Mouse (Mus musculus) lung, adult 10 weeks (tissue): Measurements from ENCODE around the gene Gm8237. TPM values are rescaled to one million over a fixed set of nuclear protein-coding genes. Genes with fewer than 3 reads are reported as not detected.

Source experiments
- polyA plus RNA-seq: library from polyadenylated mRNA; stranded (reverse); fragments of 350-450 nt; fragmentation: Illumina TruSeq; extraction: RNeasy Lipid Tissue Mini Kit (QIAGEN cat#74804); gene quantifications from one replicate; pipeline ENCODE4 v1.2.3, GENCODE M21; 2014; ENCODE audit warnings: low read depth, low replicate concordance; ENCODE audit not compliant: insufficient read depth

The Gm8237 gene
- polyA plus RNA-seq: 0.14 TPM

DNA sequence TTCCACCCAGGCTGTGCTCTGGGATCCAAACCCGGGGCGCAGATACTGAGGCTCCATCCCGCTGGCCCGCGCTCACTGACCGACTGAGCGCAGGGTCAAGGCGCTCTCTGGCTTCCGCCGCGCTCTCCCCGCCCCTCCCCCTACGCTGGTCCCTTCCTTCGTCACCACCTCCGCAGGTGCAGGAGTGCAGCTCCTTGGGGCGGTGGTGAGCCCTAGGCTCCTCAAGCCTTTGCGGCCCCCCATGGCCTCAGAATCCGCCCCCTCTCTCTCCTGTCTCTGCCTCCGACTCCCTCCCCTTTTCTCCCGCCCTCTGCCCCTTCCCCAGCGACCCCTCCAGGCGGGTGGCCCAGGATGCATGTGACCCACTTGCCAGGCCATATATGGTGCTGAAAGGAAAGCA lies at the start of gene Gm8237:
Gene Gm8237, minus strand, starts transcription at position 142 of the 400 bp plus-strand sequence.

DNA sequence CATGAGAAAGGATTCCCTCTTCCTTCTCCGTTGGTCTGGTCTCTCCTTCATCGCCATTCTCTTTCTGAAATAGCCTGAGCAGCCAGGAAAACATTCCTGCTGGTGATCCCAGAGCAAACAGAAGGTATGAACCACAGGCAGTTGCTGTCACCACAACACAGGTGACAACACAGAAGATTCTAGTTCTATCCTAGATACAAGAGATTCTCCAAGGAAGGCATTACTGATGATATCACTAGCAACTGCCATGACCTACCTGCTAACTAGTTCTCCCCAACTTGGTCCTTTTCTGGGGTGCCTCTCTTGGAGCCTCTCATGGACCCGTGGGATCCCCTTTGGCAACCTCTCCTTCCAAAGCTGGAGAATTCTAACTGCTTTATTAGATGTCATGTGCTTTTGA lies 50.0 kb downstream of the Gm8237 start, which contains the start of gene Gm3424:
Gene Gm3424, minus strand, starts transcription at position 101 of the 400 bp plus-strand sequence.

Other genes starting within 250 kb of the Gm8237 start
- not detected for gene Gm8265, start 247.4 kb downstream of the Gm8237 start, polyA plus RNA-seq
- gene Gm9603, start 192.9 kb downstream of the Gm8237 start, polyA plus RNA-seq: not detected
- gene Gm3373, start 138.8 kb downstream of the Gm8237 start, polyA plus RNA-seq: not detected
- not detected for gene Gm3383, start 72.4 kb downstream of the Gm8237 start, polyA plus RNA-seq
- gene Gm3424, start 50.1 kb downstream of the Gm8237 start, polyA plus RNA-seq: not detected
- 0.18 TPM for gene Gm3248, start 81.4 kb upstream of the Gm8237 start, polyA plus RNA-seq
- not detected for gene Gm3453, start 98.8 kb upstream of the Gm8237 start, polyA plus RNA-seq
- gene Gm6337, start 177.9 kb upstream of the Gm8237 start, polyA plus RNA-seq: not detected
- gene Gm8206, start 213.6 kb upstream of the Gm8237 start, polyA plus RNA-seq: not detected
- gene Gm3468, start 228.3 kb upstream of the Gm8237 start, polyA plus RNA-seq: 0.15 TPM
- gene Gm3476, start 245.4 kb upstream of the Gm8237 start, polyA plus RNA-seq: not detected